Mouse (Mus musculus) limb, embryonic 12.5 days (tissue): ENCODE measurements around the gene Fhod1. TPM values are rescaled to one million over a fixed set of nuclear protein-coding genes. Genes with fewer than 3 reads are reported as not detected.
A peak's percentile ranks its signal among the peaks of the same experiment; 100 is the strongest.

Experiments
- ATAC-seq: fragments of 200-750 bp; cut with Nextera tagmentation; 2 replicates; pipeline ENCODE4 v1.8.0; 2017; ENCODE audit warnings: low read depth, moderate TSS enrichment; ENCODE audit not compliant: insufficient number of reproducible peaks, insufficient read depth, low FRiP score, low TSS enrichment
- H3K27ac ChIP-seq: fragments of 300-500 bp; sonication (generic); 2 replicates; pipeline ENCODE4 v1.5.1; 2016; ENCODE audit warnings: mild to moderate bottlenecking, moderate library complexity
- H3K27me3 ChIP-seq: fragments of 300-500 bp; sonication (generic); 2 replicates; pipeline ENCODE4 v1.6.1; 2016; ENCODE audit warnings: mild to moderate bottlenecking, moderate library complexity
- H3K36me3 ChIP-seq: fragments of 300-500 bp; sonication (generic); 2 replicates; pipeline ENCODE4 v1.6.1; 2016; ENCODE audit warnings: mild to moderate bottlenecking, moderate library complexity
- H3K4me1 ChIP-seq: fragments of 300-500 bp; sonication (generic); replicated peaks from 2 replicates; pipeline ENCODE4 v1.6.1; 2016
- H3K4me2 ChIP-seq: fragments of 300-500 bp; sonication (generic); 2 replicates; pipeline ENCODE4 v1.6.1; 2016; ENCODE audit warnings: mild to moderate bottlenecking, moderate library complexity
- H3K4me3 ChIP-seq: fragments of 300-500 bp; sonication (generic); replicated peaks from 2 replicates; pipeline ENCODE4 v1.5.1; 2016; ENCODE audit warnings: mild to moderate bottlenecking
- H3K9ac ChIP-seq: fragments of 300-500 bp; sonication (generic); replicated peaks from 2 replicates; pipeline ENCODE4 v1.6.1; 2016; ENCODE audit warnings: mild to moderate bottlenecking, moderate library complexity
- H3K9me3 ChIP-seq: fragments of 300-500 bp; sonication (generic); 2 replicates; pipeline ENCODE4 v1.6.1; 2016; ENCODE audit warnings: mild to moderate bottlenecking, moderate library complexity
- WGBS: fragments of 180-500 bp; shearing (Covaris S2); methylation state at CpG from one replicate; pipeline ENCODE4 v1.1.7; 2016; 5-methylcytosine and 5-hydroxymethylcytosine counted together
- polyA plus RNA-seq: library from polyadenylated mRNA; unstranded; fragments of >200 nt; fragmentation: Nextera tagmentation; extraction: Ambion mirVana; gene quantifications from 2 replicates; pipeline ENCODE4 v1.2.1, GENCODE M21; 2016

The Fhod1 gene
- polyA plus RNA-seq, 1 experiment from 2014 or later, result 1.6 TPM

GRCm38 (mm10) chr8:105332523-105332922 is 15.2 kb downstream of the Fhod1 start:
- 85% methylated on average over 2 of the region's 2 CpGs for WGBS
- H3K27ac ChIP-seq, result no peak overlapping the region
- no peak overlapping the region for H3K9ac ChIP-seq
- peaks cover 98% of the 10 kb centered on the region for H3K36me3 ChIP-seq
- no peak for ATAC-seq
- no peak overlapping the region for H3K4me2 ChIP-seq
- H3K27me3 ChIP-seq, result 0 out of 2 replicates have a peak, but pooled peaks cover 6% of the 10 kb centered on the region
- peaks cover under 1% of the 10 kb centered on the region for H3K4me1 ChIP-seq
- no peaks in the 10 kb centered on the region for H3K9me3 ChIP-seq
- H3K4me3 ChIP-seq, result no peak overlapping the region

GRCm38 (mm10) chr8:105331931-105332330 is 15.8 kb downstream of the Fhod1 start:
- Histone ChIP-seq H3K9me3 (no peaks in the 10 kb centered on the region), H3K27ac (no peak overlapping the region), H3K4me3 (no peak overlapping the region), H3K27me3 (0 out of 2 replicates have a peak, but pooled peaks cover 3% of the 10 kb centered on the region), H3K9ac (no peak overlapping the region), H3K4me2 (no peak overlapping the region), H3K4me1 (peaks cover 7% of the 10 kb centered on the region), H3K36me3 (peaks cover 92% of the 10 kb centered on the region)
- WGBS, result 94% methylated on average over 9 of the region's 9 CpGs
- ATAC-seq, result no peak

- H3K9ac ChIP-seq, result no peak overlapping the region
- H3K4me1 ChIP-seq, result peaks cover 9% of the 10 kb centered on the region
- H3K4me2 ChIP-seq, result no peak overlapping the region
- no peak overlapping the region for H3K27ac ChIP-seq
- ATAC-seq, result no peak
- no peaks in the 10 kb centered on the region for H3K27me3 ChIP-seq
- peaks cover 88% of the 10 kb centered on the region for H3K36me3 ChIP-seq
- 93% methylated on average over 22 of the region's 22 CpGs for WGBS
- no peak overlapping the region for H3K4me3 ChIP-seq
- no peaks in the 10 kb centered on the region for H3K9me3 ChIP-seq
Measured at GRCm38 (mm10) chr8:105331469-105331868, 16.3 kb downstream of the Fhod1 start.

GRCm38 (mm10) chr8:105330325-105330724 is 17.4 kb downstream of the Fhod1 start:
- Histone ChIP-seq H3K9me3 (no peaks in the 10 kb centered on the region), H3K4me2 (no peak overlapping the region), H3K4me1 (peaks cover 13% of the 10 kb centered on the region), H3K27me3 (no peaks in the 10 kb centered on the region), H3K36me3 (peaks cover 76% of the 10 kb centered on the region), H3K4me3 (no peak overlapping the region), H3K9ac (no peak overlapping the region), H3K27ac (no peak overlapping the region)
- WGBS, result 92% methylated on average over 12 of the region's 12 CpGs
- no peak for ATAC-seq

- no peaks in the 10 kb centered on the region for H3K27me3 ChIP-seq
- ATAC-seq, result no peak
- no peaks in the 10 kb centered on the region for H3K9me3 ChIP-seq
- H3K9ac ChIP-seq, result peak overlapping the region; percentile 82
- peak overlapping the region; percentile 76 for H3K4me2 ChIP-seq
- H3K4me3 ChIP-seq, result peak overlapping the region; percentile 75
- whole genome bisulfite sequencing, result 42% methylated on average over 6 of the region's 6 CpGs
- H3K36me3 ChIP-seq, result peaks cover 59% of the 10 kb centered on the region
- H3K4me1 ChIP-seq, result peaks cover 19% of the 10 kb centered on the region
- H3K27ac ChIP-seq, result peak overlapping the region; percentile 82; the same call in 1 of the 2 replicates
Measured at GRCm38 (mm10) chr8:105326968-105327367, 20.8 kb downstream of the Fhod1 start.

- Histone ChIP-seq H3K27ac (peak within 1 kb of the TSS; percentile 82), H3K27me3 (no peaks in the 10 kb centered on the region), H3K9me3 (no peaks in the 10 kb centered on the region), H3K4me1 (peaks cover 19% of the 10 kb centered on the region), H3K4me3 (peak within 1 kb of the TSS; percentile 75), H3K36me3 (peaks cover 51% of the 10 kb centered on the region), H3K9ac (peak within 1 kb of the TSS; percentile 82), H3K4me2 (peak within 1 kb of the TSS; percentile 76)
- under 1% methylated on average over 36 of the region's 36 CpGs for WGBS
- ATAC-seq, result peak; percentile 90
Measured at GRCm38 (mm10) chr8:105326141-105326672, 21.5 kb downstream of the Fhod1 start, which contains the start of the genes Lrrc29 and Tmem208. Gene Lrrc29, minus strand, starts transcription at chr8:105326278. Gene Tmem208, plus strand, starts transcription at chr8:105326354.

- under 1% methylated on average over 12 of the region's 12 CpGs for WGBS
- Histone ChIP-seq H3K4me2 (peak overlapping the region; percentile 76), H3K4me3 (peak overlapping the region; percentile 75), H3K9me3 (no peaks in the 10 kb centered on the region), H3K36me3 (peaks cover 46% of the 10 kb centered on the region), H3K27ac (peak overlapping the region; percentile 73; the same call in 1 of the 2 replicates), H3K4me1 (peaks cover 19% of the 10 kb centered on the region), H3K9ac (peak overlapping the region; percentile 82), H3K27me3 (no peaks in the 10 kb centered on the region)
- peak; percentile 58 for ATAC-seq
Measured at GRCm38 (mm10) chr8:105325641-105326093, 22.1 kb downstream of the Fhod1 start.

- 85% methylated on average over 4 of the region's 4 CpGs for WGBS
- peaks cover 41% of the 10 kb centered on the region for H3K36me3 ChIP-seq
- no peaks in the 10 kb centered on the region for H3K9me3 ChIP-seq
- no peak for ATAC-seq
- no peak overlapping the region for H3K9ac ChIP-seq
- H3K27ac ChIP-seq, result no peak overlapping the region
- peaks cover 19% of the 10 kb centered on the region for H3K4me1 ChIP-seq
- no peak overlapping the region for H3K4me2 ChIP-seq
- no peak overlapping the region for H3K4me3 ChIP-seq
- no peaks in the 10 kb centered on the region for H3K27me3 ChIP-seq
Measured at GRCm38 (mm10) chr8:105323183-105323582, 24.6 kb downstream of the Fhod1 start.

GRCm38 (mm10) chr8:105318662-105319190 is 29.0 kb downstream of the Fhod1 start:
- Histone ChIP-seq H3K4me1 (no peaks in the 10 kb centered on the region), H3K4me3 (no peak overlapping the region), H3K9ac (no peak overlapping the region), H3K4me2 (no peak overlapping the region), H3K27ac (no peak overlapping the region), H3K36me3 (peaks cover 78% of the 10 kb centered on the region), H3K27me3 (no peaks in the 10 kb centered on the region), H3K9me3 (no peaks in the 10 kb centered on the region)
- no peak for ATAC-seq
- WGBS, result 83% methylated on average over 11 of the region's 11 CpGs

GRCm38 (mm10) chr8:105317941-105318340 is 29.8 kb downstream of the Fhod1 start:
- Histone ChIP-seq H3K27me3 (no peaks in the 10 kb centered on the region), H3K4me1 (no peaks in the 10 kb centered on the region), H3K27ac (no peak overlapping the region), H3K4me3 (no peak overlapping the region), H3K9ac (no peak overlapping the region), H3K9me3 (no peaks in the 10 kb centered on the region), H3K36me3 (peaks cover 78% of the 10 kb centered on the region), H3K4me2 (no peak overlapping the region)
- no peak for ATAC-seq
- 87% methylated on average over 4 of the region's 4 CpGs for WGBS

GRCm38 (mm10) chr8:105315073-105315769 is 32.5 kb downstream of the Fhod1 start:
- Histone ChIP-seq H3K36me3 (peaks cover 95% of the 10 kb centered on the region), H3K4me3 (no peak overlapping the region), H3K9me3 (no peaks in the 10 kb centered on the region), H3K27ac (no peak overlapping the region), H3K4me1 (no peaks in the 10 kb centered on the region), H3K27me3 (no peaks in the 10 kb centered on the region), H3K9ac (no peak overlapping the region), H3K4me2 (no peak overlapping the region)
- no peak for ATAC-seq
- 92% methylated on average over 18 of the region's 18 CpGs for WGBS
